Mouse (Mus musculus): ENCODE measurements around the gene Apoa4.

DNA sequence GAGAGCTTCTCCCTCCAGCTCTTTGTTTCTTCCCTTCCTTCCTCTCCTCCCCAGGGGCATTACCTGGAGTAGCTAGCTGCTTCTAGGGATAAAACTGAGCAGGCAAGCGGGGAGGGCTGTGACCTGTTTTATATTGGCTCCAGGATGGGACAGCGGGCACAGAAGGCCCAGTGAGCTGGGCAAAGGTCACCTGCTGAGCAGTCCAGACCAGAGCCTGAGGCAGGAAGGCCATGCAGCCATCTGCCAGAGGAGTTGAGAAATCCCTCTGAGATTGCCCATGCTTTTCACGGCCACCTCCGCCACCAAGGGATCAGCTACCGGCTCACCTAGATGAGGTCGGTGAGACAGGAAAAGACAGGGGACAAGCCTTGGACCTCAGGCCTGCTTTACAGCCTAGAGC, 5.3 kb upstream of the Apoa4 start:
- TF ChIP-seq POLR2A (IDR thresholded peaks at IDR 0.05; ENCODE audit: low read depth, low read length) (no peak), CTCF (conservative IDR thresholded peaks at IDR 0.05 in 1 of 2, IDR thresholded peaks at IDR 0.05 in 1 of 2; ENCODE audit: low read depth in 2 of 2, low read length in 2 of 2) (no peak), CHD2 (IDR thresholded peaks at IDR 0.05; ENCODE audit: low read length) (no peak), SMC3 (IDR thresholded peaks at IDR 0.05; ENCODE audit: low read depth, low read length) (no peak), IRF4 (IDR thresholded peaks at IDR 0.05; ENCODE audit: low read depth, low read length) (no peak)

Data from CH12.LX (cell line).